Mouse (Mus musculus) urinary bladder, postnatal 36 days (tissue): ENCODE data around the gene Wbp1l.
"Not testable (repeated sequence)": the region's sequence is repeated elsewhere in the genome, so short reads cannot be mapped to it uniquely, and the experiment has no call there.

Experiments
- DNase-seq, 2 experiments: peaks; one replicate each; pipeline ENCODE4 v3.0.0; 2022; ENCODE audit warnings: low spot score in 2 of 2, mixed read lengths in 1 of 2

Gene Wbp1l

DNA sequence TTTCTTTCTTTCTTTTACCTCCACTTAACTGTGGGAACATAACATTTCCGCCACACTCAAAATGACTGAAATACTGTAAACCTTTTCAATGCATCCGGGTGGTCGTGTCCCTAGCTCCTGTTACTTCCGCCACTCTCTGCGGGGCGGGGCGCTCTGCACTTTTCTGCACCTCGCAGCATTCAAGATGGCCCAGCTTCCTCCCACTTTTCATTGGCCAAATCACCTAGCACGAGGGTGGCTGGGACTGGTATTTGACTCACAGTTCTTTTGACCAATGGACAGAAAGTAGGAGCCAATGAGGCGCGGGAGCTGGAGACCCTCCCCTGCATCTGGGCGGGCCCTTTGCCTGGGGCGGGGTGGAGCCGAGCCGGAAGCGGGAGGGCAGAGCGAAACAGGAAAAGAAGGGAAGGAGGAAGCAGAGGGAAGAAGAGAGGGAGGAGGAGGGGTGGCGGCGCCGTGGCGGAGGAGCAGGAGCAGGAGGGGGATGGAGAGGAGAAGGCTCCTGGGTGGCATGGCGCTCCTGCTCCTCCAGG, at the start of gene Wbp1l:
TSS of gene Wbp1l (plus strand) at position 365 of the 533 bp plus-strand sequence.
- DNase-seq = peak; percentile 95 to 98

DNA sequence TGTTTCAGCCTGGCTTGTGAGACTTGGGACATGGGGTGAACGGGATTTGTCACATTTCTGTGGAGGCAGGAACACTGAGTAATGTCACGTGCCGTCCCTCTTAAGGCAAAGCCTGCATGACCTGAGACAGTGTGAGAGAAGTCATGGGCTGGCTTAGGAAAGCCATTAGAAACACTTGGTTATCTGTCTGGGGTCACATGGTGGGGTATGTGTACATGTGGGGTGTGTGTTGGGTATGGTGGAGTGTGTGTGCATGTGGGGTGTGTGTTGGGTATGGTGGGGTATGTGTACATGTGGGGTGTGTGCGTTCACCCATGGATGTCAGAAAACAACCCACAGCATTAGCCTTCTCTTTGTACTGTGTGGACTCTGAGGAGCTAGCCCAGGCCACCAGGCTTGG, 48.5 kb upstream of the Wbp1l start:
- no peak for DNase-seq

- DNase-seq = no peak
Measured at GRCm38 (mm10) chr19:46552496-46552895, 46.4 kb upstream of the Wbp1l start.

GRCm38 (mm10) chr19:46553541-46553955, 45.3 kb upstream of the Wbp1l start:
- DNase-seq = no peak

GRCm38 (mm10) chr19:46558009-46558408, 40.9 kb upstream of the Wbp1l start:
- DNase-seq = no peak

DNA sequence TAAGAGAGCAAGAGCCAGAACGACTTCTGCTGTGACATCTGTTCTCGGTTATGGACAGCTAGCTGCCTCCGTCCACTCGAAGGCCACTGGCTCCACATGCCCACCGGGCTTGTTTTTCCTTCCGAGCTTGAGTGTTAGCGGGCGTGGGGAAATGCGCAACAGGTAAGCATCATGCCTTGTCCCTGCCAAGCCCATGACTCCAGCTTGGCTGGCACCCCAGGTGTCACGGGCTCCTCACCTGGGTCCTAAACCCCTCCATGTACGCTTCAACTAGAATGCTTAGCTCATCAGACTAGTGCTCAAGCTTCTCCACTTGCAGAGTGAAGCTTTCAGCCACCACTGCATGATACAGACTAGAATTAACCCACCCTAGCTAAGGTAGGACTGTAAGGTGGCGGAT, 40.3 kb upstream of the Wbp1l start:
- no peak for DNase-seq

GRCm38 (mm10) chr19:46562132-46562531, 36.8 kb upstream of the Wbp1l start:
- peak; percentile 27 to 65 for DNase-seq

GRCm38 (mm10) chr19:46562581-46563515, 36.0 kb upstream of the Wbp1l start:
- DNase-seq = no peak

DNA sequence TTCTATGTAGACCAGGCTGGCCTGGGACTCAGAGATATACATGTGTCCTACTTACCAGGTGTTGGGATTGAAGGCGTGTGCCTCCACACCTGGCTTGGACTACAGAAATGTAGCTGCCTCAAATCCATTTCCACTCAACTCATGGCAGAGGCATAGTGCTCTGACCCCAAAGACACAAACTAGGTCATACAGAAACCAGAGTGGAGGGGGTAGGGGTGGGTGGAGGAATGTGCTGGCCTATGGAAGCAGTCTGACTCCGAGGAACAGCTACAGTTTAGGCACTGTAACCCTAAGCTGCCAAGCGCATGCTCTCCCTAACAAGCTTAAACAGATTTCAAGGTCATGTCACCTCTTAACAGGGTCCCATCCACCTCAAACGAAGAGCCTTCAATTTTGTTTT, 35.3 kb upstream of the Wbp1l start:
- no peak for DNase-seq

DNA sequence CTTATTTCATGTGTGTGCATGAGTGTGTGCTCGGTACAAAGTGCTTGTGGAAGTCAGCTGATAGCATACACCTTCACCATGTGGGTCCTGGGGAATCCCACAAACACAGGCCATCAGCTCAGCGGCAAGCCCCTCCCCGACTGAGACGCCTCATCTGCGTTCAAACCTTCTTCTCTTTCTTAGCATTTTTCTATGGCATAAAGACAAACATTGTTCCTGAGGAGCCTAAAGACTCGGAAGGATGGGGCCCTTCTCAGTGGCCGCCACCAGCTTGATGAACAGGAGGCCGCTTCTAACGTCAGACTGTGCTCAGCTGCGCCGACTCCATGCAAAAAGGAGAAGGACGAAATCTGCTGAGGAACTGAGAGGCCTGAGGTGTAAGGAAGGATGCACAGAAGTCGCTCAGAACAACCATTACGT, 34.8 kb upstream of the Wbp1l start:
- no peak for DNase-seq

GRCm38 (mm10) chr19:46571211-46571877, 27.5 kb upstream of the Wbp1l start:
- not testable (repeated sequence) for DNase-seq

- DNase-seq = no peak
Measured at GRCm38 (mm10) chr19:46571878-46572244, 27.0 kb upstream of the Wbp1l start.

- DNase-seq = no peak
Measured at GRCm38 (mm10) chr19:46572548-46572947, 26.3 kb upstream of the Wbp1l start.

- peak; percentile 85 to 95 for DNase-seq
Measured at GRCm38 (mm10) chr19:46572951-46573937, 25.6 kb upstream of the Wbp1l start, which contains the start of the genes Arl3 and Sfxn2. Gene Arl3 (minus strand): TSS chr19:46573198. Gene Sfxn2 (plus strand): TSS chr19:46573365.

DNA sequence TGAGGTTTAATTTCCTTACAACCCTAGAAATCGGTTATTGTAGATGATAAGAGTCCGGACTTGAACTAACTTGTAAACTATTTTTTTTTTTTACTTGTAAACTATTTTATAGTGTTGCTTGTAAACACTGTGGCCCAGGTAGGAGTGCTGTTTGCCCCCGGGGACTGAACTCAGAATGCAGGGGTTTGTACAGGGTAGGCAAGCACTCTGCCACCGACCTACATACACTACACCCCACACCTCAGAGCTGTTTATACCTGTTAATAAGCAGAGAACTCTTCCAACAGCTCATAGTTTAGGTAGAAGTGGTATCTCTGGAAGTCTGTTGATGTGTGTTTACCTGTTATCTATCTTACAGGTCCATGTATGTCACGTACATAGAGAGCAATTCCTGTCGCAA, 24.9 kb upstream of the Wbp1l start:
- no peak for DNase-seq

- no peak for DNase-seq
Measured at GRCm38 (mm10) chr19:46575196-46575595, 23.7 kb upstream of the Wbp1l start.

DNA sequence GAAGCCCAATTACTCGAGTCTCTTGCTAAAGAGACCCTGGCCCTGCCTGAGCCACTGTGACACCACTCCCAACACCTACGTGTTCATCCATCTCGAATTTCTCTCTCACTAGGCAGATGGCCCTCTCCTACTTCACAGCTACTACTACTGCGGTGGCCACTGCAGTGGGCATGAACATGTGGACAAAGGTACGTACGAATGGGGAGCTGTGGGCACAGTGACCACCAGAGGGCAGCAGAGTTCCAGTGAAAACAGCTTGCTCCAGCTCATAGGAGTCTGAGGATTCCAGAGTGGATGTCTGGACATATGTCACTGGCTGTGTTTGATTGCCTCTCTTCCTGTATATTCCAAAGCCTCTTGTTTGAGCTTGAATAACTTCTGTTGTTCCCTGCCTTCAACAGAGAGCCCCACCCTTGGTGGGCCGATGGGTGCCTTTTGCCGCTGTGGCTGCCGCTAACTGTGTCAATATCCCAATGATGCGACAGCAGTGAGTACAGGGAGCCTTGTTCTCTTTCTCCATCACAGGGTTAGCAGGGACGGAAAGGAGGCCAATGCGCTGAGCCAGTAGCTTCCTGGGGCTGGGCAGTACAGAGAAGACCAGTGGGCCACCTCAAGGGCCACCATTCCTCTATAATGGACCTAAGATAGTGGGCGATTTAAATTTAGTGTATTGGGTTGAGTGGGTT, 10.9 kb upstream of the Wbp1l start:
- DNase-seq = peak; percentile 76 to 83

DNA sequence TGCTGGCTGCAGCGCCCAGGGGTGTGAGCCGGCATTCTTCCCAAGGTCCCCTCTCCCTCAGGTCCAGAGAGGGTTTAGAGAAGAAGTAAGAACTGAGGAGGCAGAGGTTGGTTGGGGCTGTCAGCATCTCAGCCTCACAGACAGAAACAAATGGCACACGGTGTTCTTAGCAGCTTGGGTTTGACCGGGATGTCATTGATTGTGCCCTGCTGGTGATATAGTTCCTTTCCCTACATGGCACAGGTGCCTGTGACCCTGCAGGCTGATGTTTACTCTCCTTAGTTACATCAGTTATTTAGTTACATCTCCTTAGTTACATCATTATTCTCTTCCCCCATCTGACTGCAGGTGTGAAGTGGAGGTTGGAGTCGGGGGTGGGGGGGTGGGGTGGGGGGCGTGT, 7.3 kb upstream of the Wbp1l start:
- no peak for DNase-seq

- DNase-seq = no peak
Measured at GRCm38 (mm10) chr19:46592751-46593439, 6.0 kb upstream of the Wbp1l start.

- DNase-seq = no peak
Measured at GRCm38 (mm10) chr19:46598187-46598586, 697 bp upstream of the Wbp1l start.
